Mouse (Mus musculus) gastrocnemius, postnatal 25 days (tissue): ENCODE results near the gene Rcan1. TPM values are rescaled to one million over a fixed set of nuclear protein-coding genes. Genes with fewer than 3 reads are reported as not detected.

Experiments
- DNase-seq: peaks from one replicate; pipeline ENCODE4 v3.0.0; 2022
- total RNA-seq, 2 experiments: library from RNA; stranded (reverse); gene quantifications; 1 replicate in 1 of 2; 2 replicates in 1 of 2; pipeline ENCODE4 v1.2.3; 2021

The Rcan1 gene
- total RNA-seq, 2 experiments from 2014 or later, result 55.0 to 133 TPM

DNA sequence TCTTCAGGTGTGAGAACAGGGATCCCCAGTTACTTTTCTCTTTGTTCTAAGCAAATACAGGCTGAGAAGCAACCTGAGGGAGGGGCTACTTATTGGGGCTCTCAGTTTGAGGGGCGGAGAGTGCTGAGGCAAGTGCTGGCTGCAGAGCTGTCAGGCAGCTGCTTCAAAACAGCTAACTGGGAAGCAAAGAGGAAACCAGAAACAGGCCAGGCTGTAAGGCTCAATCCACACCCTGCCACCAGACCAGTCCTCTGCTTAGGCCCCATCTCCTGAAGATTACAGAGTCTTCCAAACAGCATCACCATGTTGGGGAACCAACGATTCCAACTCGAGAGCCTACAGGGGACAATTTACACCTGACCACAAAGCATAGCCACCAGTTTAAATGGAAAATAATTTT is 2.2 kb upstream of the Rcan1 start:
- no peak for DNase-seq

DNA sequence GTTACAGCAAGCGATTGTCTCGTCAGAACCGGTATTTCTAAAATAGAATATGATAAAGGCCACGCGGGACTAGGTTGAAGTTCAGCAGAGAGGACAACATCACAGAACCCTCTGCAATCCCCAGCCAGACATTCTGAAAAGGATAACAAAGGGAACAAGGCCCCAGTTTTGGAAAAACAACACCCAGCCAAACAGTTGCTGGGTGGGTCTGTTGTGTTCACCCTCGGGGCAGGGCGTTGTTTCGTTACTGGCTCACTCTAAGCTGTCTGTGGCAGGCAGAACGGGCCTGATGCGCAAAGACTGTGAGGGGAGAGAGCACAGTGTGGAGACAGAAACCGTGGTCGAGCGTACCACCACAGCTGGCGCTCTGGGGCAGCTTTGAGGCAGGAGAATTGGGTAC is 2.2 kb downstream of the Rcan1 start:
- peak; percentile 55 for DNase-seq

DNA sequence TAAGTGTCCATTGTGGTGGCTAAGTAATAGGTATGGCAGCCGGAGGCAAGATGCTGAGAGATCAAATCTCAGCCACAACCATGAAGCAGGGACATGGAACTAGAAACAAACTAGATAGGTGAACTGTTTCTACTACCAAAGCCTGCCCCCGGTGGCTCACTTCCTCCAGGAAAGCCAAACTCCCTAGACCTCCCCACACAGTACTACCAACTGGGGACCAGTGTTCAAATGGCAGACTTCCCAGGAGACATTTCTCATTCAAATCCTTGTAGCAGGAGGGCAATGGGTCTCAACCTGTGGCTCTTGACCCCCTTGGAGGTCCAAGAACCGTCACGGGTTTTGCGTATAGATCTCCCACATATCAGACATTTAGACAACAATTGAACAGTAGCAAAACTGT is 3.6 kb downstream of the Rcan1 start:
- no peak for DNase-seq

DNA sequence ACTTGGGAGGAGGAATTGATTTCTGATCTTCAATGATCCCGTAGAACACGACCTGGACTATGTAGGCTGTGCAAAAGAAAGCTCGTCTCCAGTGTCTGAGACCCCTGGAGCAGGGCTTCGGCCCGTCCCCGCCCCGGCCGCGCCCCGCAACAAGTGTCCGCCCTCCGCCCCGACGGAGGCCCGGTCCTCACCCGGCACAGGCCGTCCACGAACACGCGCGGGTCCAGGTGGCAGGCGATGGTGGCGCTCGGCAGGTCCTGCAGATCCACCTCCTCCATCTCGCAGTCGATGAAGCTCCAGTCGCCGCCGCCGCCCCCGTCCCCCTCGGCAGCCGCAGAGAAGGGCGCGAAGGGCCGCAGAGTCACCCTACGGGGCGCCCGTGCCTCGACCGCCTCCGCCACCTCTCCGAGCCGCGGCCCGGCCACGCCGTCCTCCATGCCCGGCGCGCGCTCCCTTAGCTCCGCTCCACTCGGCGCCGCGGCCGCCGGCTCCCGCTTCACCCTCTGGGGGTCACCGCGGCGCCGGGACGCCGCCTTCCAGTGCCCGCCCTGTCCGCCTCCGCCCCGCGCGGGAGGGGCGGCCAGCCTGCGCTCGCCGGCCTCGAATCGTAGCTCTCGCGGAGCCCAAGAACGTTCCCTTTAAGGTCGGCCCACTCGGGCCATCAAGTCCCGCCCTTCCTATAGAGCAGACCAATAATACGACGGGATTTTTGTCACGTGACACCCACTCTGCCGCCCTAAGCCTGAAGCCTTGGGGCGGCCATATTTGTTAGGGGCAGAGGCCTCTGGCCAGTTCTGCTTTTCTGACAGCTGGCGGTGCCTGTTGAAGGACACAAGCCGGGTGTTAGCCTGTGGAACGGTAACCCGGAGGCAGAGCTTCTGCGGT is 4.8 kb downstream of the Rcan1 start:
- DNase-seq, result peak; percentile 97

DNA sequence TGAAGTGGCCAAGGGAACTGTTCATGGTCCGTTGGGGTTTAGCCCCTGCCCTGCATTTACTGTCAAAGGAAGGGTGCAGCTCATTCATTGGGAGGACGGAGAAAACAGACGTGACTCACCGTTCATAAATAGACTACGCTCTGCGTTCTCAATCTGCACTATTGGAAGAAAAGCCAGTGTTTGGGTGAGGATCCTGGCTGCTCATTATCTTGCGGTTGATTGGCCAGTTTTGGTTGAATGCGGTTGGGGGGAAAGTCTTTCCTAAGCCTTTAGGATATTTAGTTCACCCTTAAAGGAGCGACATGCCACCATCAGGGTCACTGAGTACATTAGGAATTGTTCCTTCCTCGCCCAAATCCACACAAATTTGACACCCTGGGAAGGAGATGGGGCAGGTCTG is 5.4 kb downstream of the Rcan1 start:
- no peak for DNase-seq

DNA sequence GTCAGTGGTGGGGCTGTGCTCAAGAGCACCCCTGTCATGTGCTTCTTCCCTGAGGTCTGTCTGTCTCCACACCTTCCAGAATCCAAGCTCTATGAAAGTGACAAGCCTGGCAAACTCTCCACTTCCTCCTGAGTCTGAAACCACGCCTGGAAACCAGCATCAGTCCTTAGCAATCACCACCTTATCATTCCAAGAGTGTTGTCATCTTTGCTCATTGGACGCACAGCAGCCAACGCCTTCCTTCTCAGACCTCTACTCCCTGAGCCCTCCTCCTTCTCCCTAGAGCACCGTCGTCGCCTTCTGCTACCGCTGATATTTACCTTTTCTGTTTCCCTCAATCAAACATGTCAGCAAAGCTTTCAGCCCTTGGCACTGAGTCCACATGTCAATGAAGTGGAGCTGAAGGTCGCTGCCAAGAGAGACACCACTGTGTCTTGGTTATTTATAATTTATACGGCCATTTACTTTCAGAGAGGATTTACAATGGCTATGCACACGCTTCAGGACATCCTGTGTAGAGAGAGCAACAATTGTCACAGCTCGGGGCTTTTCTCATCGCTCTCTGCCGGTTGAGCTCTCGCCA is 6.2 kb downstream of the Rcan1 start:
- DNase-seq, result no peak

DNA sequence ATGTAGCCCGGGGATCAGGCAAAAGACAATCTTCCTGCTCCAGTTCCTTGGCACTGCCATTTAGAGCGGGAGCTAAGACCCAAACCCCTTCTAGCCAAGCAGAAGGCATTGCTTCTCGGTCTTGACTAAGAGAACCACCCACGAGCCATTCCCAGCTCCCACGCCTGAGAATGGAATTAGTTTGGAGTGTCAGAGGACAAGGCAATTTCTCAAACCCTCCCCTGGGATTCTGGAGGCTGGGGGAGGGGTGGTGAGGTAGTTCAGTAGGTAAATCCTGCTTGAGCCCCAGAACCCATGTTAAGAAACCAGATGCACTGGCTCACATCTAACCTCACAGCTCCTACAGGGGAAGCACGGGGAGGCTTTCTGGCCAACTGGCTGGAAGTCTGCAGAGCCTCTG is 9.3 kb downstream of the Rcan1 start:
- DNase-seq, result no peak

DNA sequence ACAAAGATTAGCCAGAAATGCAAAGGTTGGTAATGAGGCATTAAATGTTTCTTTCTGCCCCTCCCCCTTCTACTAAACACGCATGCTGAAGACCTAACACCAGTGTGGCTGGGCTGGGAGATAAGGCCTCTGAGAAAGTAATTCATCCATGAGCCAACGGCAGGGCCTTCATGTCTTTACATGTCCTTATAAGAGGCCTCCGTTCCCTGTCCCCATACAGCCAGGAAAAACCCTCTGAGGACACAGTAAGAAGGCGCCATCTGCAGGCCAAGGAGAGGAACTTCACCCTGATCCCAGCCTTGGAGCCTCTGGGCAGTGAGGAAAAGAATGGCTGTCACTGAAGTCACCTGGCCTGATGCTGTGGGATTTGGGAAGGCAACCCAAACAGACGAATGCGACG is 13.1 kb downstream of the Rcan1 start:
- DNase-seq, result peak; percentile 41

DNA sequence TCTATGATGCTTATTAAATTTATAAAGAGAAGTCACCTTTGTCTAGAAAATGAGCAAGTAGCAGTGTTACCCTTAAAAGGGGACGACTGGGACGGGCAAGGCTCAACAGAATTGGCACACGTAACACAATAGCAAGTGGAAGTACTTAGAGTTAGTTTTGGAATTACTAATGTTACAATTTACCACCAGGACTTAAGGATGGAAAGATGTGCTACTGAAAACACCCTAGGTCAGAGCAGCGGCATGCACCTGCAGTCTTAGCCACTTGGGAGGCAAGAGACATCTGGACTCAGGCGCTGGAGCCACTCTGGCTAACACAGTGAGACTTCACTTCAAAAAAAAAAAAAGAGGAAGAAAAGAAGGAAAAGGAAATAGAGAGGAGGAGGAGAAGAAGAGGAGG is 14.7 kb downstream of the Rcan1 start:
- no peak for DNase-seq

DNA sequence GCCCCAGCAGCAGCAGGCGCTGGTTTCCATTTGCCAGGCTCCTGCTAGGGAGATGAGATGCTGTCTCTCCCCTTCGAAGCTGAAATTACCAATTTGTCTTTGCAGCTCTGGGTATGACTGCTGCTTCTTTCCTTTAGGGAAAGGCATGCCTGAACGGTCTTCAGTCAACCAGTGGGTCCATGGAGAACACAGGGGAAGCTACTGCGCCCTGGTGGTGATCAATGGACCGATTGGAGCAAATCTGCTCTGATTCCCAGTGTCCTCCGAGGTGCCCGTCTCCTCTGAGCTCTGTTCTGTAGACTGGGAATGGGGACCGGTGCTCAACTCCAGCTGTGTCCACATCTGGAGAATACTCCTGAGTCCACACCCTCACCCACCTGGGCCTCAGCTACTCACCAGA is 15.2 kb downstream of the Rcan1 start:
- DNase-seq, result no peak

DNA sequence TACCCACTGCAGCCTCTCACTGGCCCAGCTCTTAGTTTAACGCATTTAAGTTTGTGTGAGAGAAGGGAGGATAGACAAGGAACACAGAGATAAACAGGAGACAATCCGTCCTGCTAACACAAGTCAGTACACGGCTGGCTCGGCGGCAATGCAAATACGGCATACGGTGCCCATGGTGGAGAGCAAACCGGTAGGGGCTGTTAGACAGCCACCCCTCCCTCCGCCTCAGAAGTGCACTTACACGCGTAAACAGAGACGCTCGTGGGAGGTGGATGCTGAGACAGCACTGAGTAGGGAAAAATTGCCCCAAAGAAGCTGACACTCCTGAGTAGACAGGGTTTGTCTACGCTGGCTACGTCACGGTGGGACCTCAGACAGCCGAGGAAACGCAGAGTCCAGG is 16.2 kb downstream of the Rcan1 start:
- no peak for DNase-seq

DNA sequence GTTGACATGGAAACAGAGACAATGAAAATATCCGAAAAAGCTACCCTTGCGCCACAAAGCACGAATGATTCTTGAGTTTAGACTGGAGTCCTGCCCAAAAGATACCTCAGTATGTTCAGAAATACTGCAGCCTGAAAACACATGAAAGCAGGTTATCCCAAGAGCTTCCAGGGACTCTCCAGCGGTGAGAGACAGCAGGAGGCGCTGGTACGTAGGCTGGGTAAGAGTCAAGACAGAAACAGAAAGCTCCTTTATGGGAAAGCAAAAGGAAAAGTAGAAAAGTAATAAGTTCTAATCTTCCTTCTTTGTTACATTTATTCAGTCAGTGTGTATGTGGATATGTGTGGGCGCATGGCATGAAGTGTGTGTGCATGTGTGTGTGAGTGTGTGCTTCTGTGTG is 16.7 kb downstream of the Rcan1 start:
- DNase-seq, result no peak

DNA sequence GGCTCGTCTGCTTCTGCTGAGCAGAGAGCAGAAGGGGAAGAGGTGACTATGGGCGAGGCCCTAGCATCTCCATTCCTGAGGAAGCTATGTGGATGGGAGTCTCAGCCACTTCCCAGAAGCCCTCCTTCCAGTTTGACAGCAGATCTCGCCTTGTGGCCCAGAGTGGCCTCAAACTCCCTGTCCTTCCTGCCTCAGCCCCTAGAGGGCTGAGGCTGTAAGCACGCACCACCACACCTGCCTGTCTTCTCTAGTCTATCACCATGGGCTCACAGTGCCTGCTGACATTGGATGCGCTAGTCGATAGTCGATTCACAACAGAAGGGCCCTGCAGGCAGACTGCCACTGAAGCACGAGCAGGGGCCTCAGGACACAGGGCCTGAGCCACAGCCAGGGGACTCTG is 18.1 kb downstream of the Rcan1 start:
- no peak for DNase-seq

DNA sequence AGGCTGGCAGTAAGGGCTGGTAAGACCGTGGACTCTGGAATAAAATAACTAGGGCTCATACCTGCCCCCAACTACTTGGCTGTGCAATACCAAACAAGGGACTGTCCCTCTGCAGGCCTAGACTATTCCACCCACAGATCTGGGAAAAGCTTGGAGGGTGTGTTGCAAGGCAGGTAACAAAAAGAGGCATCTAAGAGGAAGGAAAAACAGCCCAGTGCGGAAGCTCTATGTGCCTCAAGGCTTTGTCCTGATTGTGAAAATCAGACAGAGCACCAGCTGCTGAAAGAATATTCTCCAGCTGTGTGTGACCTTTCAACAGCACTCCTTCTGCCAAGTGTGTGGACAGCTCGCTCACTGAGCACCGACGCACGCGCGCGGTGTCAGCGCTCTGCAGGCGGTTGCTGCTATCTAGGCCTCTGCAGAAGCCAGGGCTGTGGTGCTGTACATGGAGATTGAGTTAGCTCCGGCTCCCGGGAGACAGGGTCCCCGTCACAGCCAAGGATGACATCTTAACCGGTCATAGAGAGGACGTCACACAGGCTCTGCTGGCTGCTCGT is 19.1 kb downstream of the Rcan1 start:
- no peak for DNase-seq

DNA sequence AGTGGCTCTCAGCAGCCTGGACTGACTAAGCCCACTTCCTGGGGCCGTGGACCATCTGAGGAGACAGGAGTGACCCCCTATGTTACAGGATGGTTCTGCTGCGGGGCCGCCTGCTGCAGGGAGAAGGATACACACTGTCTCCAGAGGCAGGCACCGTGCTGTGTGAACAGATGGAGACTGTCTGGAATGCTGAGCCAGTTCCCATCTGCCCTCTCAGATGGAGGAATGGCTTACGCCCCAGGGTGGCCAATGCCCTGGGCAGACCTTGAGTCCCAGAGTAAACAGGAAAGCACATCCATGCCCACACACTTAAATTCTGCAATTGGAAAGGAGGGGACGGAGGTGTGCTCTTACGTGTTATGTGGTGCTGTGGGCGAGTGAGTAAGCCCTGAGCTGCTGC is 20.3 kb downstream of the Rcan1 start:
- DNase-seq, result no peak

DNA sequence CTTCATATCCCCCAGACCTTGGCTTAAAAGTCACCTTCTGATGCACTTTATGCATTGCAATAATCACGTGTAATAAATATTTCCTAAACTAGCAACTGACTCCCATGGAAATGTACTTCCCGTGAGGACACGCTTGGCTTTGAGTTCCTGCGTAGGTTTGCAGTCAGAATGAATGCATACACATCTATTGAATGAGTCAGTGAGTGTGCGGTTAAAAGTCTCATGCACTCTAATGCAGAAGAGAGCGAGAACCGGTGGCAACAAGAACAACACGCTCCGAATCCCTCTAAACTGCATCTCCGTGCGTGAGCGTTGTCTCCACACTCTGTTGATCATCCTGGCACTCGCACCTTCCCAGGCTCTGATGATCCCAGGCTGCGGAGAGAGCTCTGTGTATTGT is 21.6 kb downstream of the Rcan1 start:
- no peak for DNase-seq

DNA sequence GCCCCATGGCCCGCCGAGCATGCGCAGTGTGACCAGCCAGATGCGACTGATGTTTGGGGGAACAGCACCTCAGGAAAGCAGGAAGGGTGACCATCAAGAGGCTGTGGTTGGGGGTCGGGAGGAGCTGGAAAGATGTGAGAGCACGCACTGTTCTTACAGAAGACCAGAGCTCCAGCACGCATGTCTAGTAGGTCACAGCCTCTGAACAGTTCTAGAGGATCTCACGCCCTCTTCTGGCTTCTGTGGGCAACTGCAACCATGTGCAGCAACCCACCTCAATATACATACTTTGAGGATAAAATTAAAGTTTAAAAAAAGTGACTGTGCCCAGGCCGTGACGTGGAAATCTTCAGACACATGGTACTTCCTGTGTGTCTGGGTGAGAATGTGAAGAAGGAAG is 25.3 kb downstream of the Rcan1 start:
- DNase-seq, result no peak

DNA sequence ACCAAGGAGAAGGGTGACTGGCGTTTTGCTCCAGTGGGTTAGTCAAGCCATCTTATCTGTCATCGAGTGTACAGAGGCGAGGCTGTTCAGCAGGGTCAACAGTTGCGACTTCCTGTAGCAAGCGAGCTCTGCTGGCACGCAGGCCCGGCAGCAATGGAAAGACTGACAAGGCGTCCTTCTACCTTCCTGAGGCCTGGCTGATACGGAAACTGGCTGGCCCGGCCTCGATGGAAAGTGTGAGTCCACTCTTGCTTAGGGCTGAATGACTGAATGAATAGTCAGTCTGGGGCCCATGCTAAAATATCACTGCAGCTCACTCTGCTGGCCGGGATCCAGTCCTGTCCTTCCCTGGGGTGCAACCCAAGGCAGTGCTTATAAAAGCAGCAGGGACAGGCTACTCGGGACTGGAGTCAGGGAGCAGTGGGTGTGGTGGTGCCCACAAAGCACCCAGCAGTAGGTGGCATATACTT is 27.0 kb downstream of the Rcan1 start:
- peak; percentile 64 for DNase-seq

DNA sequence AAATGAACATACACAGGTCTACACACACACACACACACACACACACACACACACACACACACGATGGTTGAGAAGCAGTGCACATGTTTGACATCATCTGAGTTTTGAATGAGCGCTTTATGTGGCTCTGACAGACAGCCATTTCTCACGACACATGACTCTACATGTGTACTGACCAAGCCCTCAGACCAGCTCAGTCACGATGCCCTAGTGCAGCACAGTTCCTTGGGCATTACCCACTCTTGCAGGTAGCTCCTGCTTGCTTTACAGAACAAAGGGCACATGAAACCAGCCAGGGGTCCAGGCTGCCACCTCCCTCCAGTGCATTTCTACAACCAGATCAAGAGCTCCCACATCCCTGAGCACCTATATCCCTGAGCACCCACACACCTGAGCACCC is 27.7 kb downstream of the Rcan1 start:
- DNase-seq, result no peak

DNA sequence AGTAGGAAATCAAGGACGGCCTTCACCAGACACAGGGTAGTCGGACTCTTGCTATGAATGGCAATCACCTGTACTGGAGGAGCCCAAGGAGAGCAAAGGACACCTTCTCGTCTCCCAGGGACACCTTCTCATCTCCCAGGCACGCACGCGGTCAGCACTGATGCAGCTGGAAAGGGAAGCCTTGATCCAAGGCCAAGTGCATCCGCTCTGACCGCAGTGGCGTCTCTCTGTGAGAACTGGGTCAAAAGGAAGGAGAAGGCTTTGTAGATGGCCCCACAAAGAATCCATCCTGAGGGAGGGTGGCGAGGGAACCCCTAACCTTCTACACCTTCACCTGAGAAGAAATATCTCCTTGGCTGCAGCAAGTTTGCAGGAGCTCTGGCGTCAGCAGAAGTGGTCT is 28.5 kb downstream of the Rcan1 start:
- no peak for DNase-seq

DNA sequence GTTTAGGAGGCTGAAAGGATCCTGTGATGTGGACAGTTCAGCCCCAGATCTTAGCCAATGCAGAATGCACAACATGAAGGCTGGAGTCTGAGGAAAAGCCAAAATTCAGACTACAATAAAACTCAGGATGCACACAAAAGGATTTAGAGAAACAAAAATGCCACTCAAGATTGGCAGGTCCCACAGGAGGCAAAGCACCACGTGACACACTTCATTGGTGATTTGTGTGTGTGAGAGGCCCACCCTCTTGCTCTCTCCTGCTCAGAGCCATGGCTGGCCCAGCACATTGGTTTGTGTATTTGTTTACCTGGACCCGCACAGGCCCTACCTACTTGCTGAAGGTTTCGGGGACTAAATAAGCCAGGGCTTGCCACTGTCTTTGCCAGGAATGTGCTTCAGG is 29.5 kb downstream of the Rcan1 start:
- no peak for DNase-seq

DNA sequence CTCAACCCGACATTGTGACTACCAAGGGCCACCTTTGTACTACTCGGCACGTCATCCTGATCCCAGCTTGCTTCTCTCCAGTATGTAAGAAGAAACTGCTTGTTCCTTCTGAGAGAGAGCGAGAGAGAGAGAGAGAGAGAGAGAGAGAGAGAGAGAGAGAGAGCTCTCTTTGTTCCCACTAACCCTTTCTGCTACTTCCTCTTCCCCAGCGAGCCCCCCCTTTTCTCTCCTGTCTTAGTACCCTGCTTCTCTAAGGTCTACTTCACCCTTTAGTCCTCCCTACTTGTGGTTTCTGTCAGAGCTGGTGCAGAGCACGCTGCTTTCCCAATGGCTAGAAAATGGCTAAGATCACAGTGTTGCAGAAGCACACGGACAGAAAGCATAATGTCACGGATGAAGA is 30.4 kb downstream of the Rcan1 start:
- no peak for DNase-seq

DNA sequence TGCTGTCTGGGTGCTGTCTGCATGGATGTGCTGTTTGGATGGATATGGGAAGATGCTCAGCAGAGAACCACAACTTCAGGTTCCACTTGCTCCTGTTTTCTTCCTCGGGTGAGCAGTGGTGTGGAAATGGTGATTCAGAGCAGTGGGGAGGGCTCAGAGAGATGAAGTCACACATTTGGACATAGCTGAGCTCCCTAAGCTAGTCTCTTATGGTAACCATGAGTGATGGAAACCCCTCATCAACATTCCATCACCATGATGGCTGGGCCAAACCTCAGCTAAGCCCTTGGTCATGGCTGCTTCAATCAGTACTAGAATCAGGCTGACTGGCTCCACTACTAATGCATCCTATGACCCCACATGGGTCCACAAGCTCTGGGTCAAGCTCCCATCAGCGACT is 30.9 kb downstream of the Rcan1 start:
- DNase-seq, result no peak
